Comparison of ENCODE assay signal across 17 mouse cellular contexts in the genomic region with DNA sequence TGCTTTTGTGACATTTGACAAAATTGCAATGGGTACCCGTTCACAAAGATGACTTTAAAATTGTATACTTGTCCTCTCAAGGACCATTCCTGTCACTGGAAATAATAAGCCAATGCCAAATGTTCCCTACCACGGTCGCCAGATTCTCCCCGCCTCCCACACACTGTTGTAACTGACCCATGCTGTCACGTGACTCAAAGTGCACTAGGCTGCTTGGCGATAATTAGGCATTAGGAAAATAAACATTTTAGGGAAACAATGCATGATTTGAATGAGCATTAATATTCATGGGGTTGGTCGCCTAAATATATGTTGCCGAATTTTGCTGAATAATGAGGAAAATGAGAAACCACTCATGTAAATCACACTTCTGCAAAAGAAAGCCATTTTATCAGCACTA. TPM values are rescaled to one million over a fixed set of nuclear protein-coding genes. Genes with fewer than 3 reads are reported as not detected.
A peak's percentile ranks its signal among the peaks of the same experiment; 100 is the strongest.
DNase-seq lines count a peak whose midpoint lies in the region; ATAC-seq and TF ChIP-seq lines count a peak whose summit lies in the region.
"Had no signal": no experiment of that assay in that cellular context is flagged by ENCODE, and none has a peak within 500 bp of the region (broad histone marks: within the 10 kb centered on the region; RNA-seq: fewer than 3 reads in every experiment).

No protein-coding gene starts in this region.

- no peaks in the 10 kb centered on the region for H3K9me3 ChIP-seq in hindbrain, embryonic 15.5 days
- no peaks in the 10 kb centered on the region for H3K9me3 ChIP-seq in hindbrain, postnatal 0 days (ENCODE audit: low read length)
- no peaks in the 10 kb centered on the region for H3K9me3 ChIP-seq in midbrain, embryonic 13.5 days
- H3K9me3 ChIP-seq in midbrain, embryonic 10.5 days (replicated peaks), result no peaks in the 10 kb centered on the region
- no peaks in the 10 kb centered on the region for H3K9me3 ChIP-seq in forebrain, embryonic 16.5 days (ENCODE audit: control insufficient read depth, low read length)
- H3K9me3 ChIP-seq: embryonic facial prominence, embryonic 10.5 days; liver, embryonic 15.5 days had no signal

- no peak for TF ChIP-seq POLR2A in myocyte (IDR thresholded peaks at IDR 0.05; ENCODE audit: insufficient read length, low read depth)

- H3ac ChIP-seq in myocyte (ENCODE audit: control insufficient read depth, insufficient read length), result no peak overlapping the region

- H3K27ac ChIP-seq in hindbrain, embryonic 15.5 days (replicated peaks), result peak overlapping the region; percentile 48
- H3K27ac ChIP-seq in hindbrain, postnatal 0 days, result no peak overlapping the region; the same call in 1 of the 2 replicates
- peak overlapping the region; percentile 37; the same call in 1 of the 2 replicates for H3K27ac ChIP-seq in midbrain, embryonic 13.5 days
- no peak overlapping the region for H3K27ac ChIP-seq in midbrain, embryonic 10.5 days (replicated peaks)
- H3K27ac ChIP-seq in forebrain, embryonic 16.5 days (ENCODE audit: low read length), result peak overlapping the region; percentile 86
- H3K27ac ChIP-seq: embryonic facial prominence, embryonic 10.5 days; liver, embryonic 15.5 days had no signal

- no peak for DNase-seq in hindbrain, postnatal 0 days (ENCODE audit: low spot score)
- DNase-seq in midbrain, embryonic 10.5 days (ENCODE audit: low spot score), result no peak
- no peak for DNase-seq in thymus, postnatal 25 days
- no peak for DNase-seq in thymus, adult 18-20 months
- DNase-seq: adrenal gland, postnatal 10 days; B cell, adult 2 months; cerebellum, adult 2 months; heart, postnatal 14 days had no signal

- H3K27me3 ChIP-seq in hindbrain, embryonic 15.5 days, result no peaks in the 10 kb centered on the region
- H3K27me3 ChIP-seq in hindbrain, postnatal 0 days (ENCODE audit: insufficient read depth, low read length), result no peaks in the 10 kb centered on the region
- no peaks in the 10 kb centered on the region for H3K27me3 ChIP-seq in midbrain, embryonic 13.5 days
- H3K27me3 ChIP-seq in midbrain, embryonic 10.5 days (ENCODE audit: low read depth, poor library complexity, severe bottlenecking), result no peaks in the 10 kb centered on the region
- no peaks in the 10 kb centered on the region for H3K27me3 ChIP-seq in forebrain, embryonic 16.5 days (replicated peaks; ENCODE audit: control insufficient read depth, insufficient read depth, low read length)
- no peaks in the 10 kb centered on the region for H3K27me3 ChIP-seq in myocyte (ENCODE audit: control insufficient read depth, insufficient read depth, insufficient read length)
- H3K27me3 ChIP-seq: liver, embryonic 15.5 days had no signal

- no peaks in the 10 kb centered on the region for H3K36me3 ChIP-seq in hindbrain, embryonic 15.5 days
- H3K36me3 ChIP-seq in hindbrain, postnatal 0 days (ENCODE audit: insufficient read depth, low read length), result no peaks in the 10 kb centered on the region
- H3K36me3 ChIP-seq in midbrain, embryonic 13.5 days, result no peaks in the 10 kb centered on the region
- no peaks in the 10 kb centered on the region for H3K36me3 ChIP-seq in midbrain, embryonic 10.5 days
- H3K36me3 ChIP-seq in forebrain, embryonic 16.5 days (ENCODE audit: control insufficient read depth, insufficient read depth), result no peaks in the 10 kb centered on the region
- no peaks in the 10 kb centered on the region for H3K36me3 ChIP-seq in myocyte (ENCODE audit: control insufficient read depth, insufficient read depth)
- H3K36me3 ChIP-seq: embryonic facial prominence, embryonic 10.5 days; liver, embryonic 15.5 days had no signal

- no peak for ATAC-seq in hindbrain, embryonic 15.5 days (ENCODE audit: low FRiP score, low read depth)
- ATAC-seq in hindbrain, postnatal 0 days, result no peak
- no peak; the same call in 1 of the 2 replicates for ATAC-seq in midbrain, embryonic 13.5 days
- ATAC-seq in forebrain, embryonic 16.5 days, result peak; percentile 62
- ATAC-seq: intestine, embryonic 16.5 days; lung, postnatal 0 days had no signal

- no peaks in the 10 kb centered on the region for H3K79me2 ChIP-seq in myocyte (ENCODE audit: control insufficient read depth, insufficient read depth)

- H3K4me3 ChIP-seq in hindbrain, embryonic 15.5 days, result no peak overlapping the region
- no peak overlapping the region for H3K4me3 ChIP-seq in hindbrain, postnatal 0 days (ENCODE audit: low read length)
- no peak overlapping the region for H3K4me3 ChIP-seq in midbrain, embryonic 13.5 days (replicated peaks)
- H3K4me3 ChIP-seq in midbrain, embryonic 10.5 days, result no peak overlapping the region
- no peak overlapping the region for H3K4me3 ChIP-seq in forebrain, embryonic 16.5 days (replicated peaks; ENCODE audit: low read length)
- H3K4me3 ChIP-seq in myocyte, result no peak overlapping the region
- H3K4me3 ChIP-seq: embryonic facial prominence, embryonic 10.5 days; liver, embryonic 15.5 days had no signal

- 48% methylated on average over 8 of the region's 8 CpGs for WGBS in hindbrain, embryonic 15.5 days
- 52% methylated on average over 8 of the region's 8 CpGs for WGBS in hindbrain, postnatal 0 days
- WGBS in midbrain, embryonic 13.5 days, result 69% methylated on average over 8 of the region's 8 CpGs
- 87% methylated on average over 8 of the region's 8 CpGs for WGBS in midbrain, embryonic 10.5 days
- WGBS in forebrain, embryonic 16.5 days, result 14% methylated on average over 8 of the region's 8 CpGs

- H3K4me1 ChIP-seq in hindbrain, embryonic 15.5 days (replicated peaks), result peaks cover 33% of the 10 kb centered on the region
- peaks cover 8% of the 10 kb centered on the region for H3K4me1 ChIP-seq in hindbrain, postnatal 0 days (ENCODE audit: insufficient read depth, low read length)
- peaks cover 26% of the 10 kb centered on the region for H3K4me1 ChIP-seq in midbrain, embryonic 13.5 days (replicated peaks)
- peaks cover 43% of the 10 kb centered on the region for H3K4me1 ChIP-seq in midbrain, embryonic 10.5 days
- peaks cover 51% of the 10 kb centered on the region for H3K4me1 ChIP-seq in forebrain, embryonic 16.5 days (replicated peaks; ENCODE audit: control insufficient read depth, insufficient read depth, low read length)
- H3K4me1 ChIP-seq: liver, embryonic 15.5 days had no signal

- no peak overlapping the region for H3K4me2 ChIP-seq in hindbrain, embryonic 15.5 days
- H3K4me2 ChIP-seq in hindbrain, postnatal 0 days (ENCODE audit: low read depth, low read length), result no peak overlapping the region
- H3K4me2 ChIP-seq in midbrain, embryonic 13.5 days (replicated peaks), result no peak overlapping the region
- peak overlapping the region; percentile 26 for H3K4me2 ChIP-seq in forebrain, embryonic 16.5 days (ENCODE audit: low read length)
- no peak overlapping the region for H3K4me2 ChIP-seq in myocyte (ENCODE audit: low read depth)
- H3K4me2 ChIP-seq: heart, embryonic 11.5 days; liver, embryonic 15.5 days had no signal

- no peak overlapping the region for H3K9ac ChIP-seq in hindbrain, embryonic 15.5 days
- no peak overlapping the region for H3K9ac ChIP-seq in hindbrain, postnatal 0 days (replicated peaks; ENCODE audit: low read length)
- H3K9ac ChIP-seq in midbrain, embryonic 13.5 days (replicated peaks), result no peak overlapping the region
- no peak overlapping the region for H3K9ac ChIP-seq in forebrain, embryonic 16.5 days (replicated peaks; ENCODE audit: low read depth, low read length)
- H3K9ac ChIP-seq: liver, embryonic 15.5 days had no signal

- no peak for TF ChIP-seq CTCF in hindbrain, postnatal 0 days (IDR thresholded peaks at IDR 0.05; ENCODE audit: low read depth)

TF ChIP-seq in myocyte, 11 proteins besides CTCF, POLR2A, EP300 and RAD21:
- TF ChIP-seq MYOG (IDR thresholded peaks at IDR 0.05; ENCODE audit: control insufficient read depth in 1 of 3, insufficient read depth in 1 of 3, insufficient read length in 2 of 3, low read depth in 2 of 3), result no peak
- no peak for TF ChIP-seq CEBPB (IDR thresholded peaks at IDR 0.05; ENCODE audit: insufficient read depth, poor library complexity, severe bottlenecking)
- TF ChIP-seq USF1 (IDR thresholded peaks at IDR 0.05; ENCODE audit: low read depth), result peak; percentile 71
- no peak for TF ChIP-seq MYOD1 (IDR thresholded peaks at IDR 0.05; ENCODE audit: control insufficient read depth in 1 of 3, insufficient read length in 2 of 3, low read depth in 2 of 3)

RNA-seq across cellular contexts. Expression of a gene that starts 46.5 kb away (rescaled TPM):
- polyA plus RNA-seq in hindbrain, embryonic 15.5 days (2015; fragmentation: Nextera tagmentation; extraction: Ambion mirVana), result 7.2 and 9.4 TPM in 2 replicates
- total RNA-seq in hindbrain, postnatal 0 days (2014; rRNA removed), result 16.6 and 19.9 TPM in 2 replicates
- 9.3 and 9.4 TPM in 2 replicates for polyA plus RNA-seq in hindbrain, postnatal 0 days (2015; fragmentation: Nextera tagmentation; extraction: Ambion mirVana)
- polyA plus RNA-seq in midbrain, embryonic 13.5 days (2015; fragmentation: Nextera tagmentation; extraction: Ambion mirVana), result 8.1 and 8.9 TPM in 2 replicates
- 9.2 and 11.2 TPM in 2 replicates for polyA plus RNA-seq in midbrain, embryonic 10.5 days (2016; fragmentation: Nextera tagmentation; extraction: Ambion mirVana)
- 15.6 and 18.0 TPM in 2 replicates for polyA plus RNA-seq in forebrain, embryonic 16.5 days (2015; fragmentation: Nextera tagmentation; extraction: Ambion mirVana)
- polyA plus RNA-seq in myocyte (2012; fragmentation: generic; extraction: Trizol), result 47.4 TPM

Comparison
In these comparisons a context has a peak if more than half of its experiments do, and no peak if none do; other contexts are left out.
1. H3K27ac ChIP-seq: peak in hindbrain, embryonic 15.5 days (single experiment), midbrain, embryonic 13.5 days (single experiment) and forebrain, embryonic 16.5 days (single experiment); none in hindbrain, postnatal 0 days (single experiment) and midbrain, embryonic 10.5 days (single experiment).